Mouse (Mus musculus): ENCODE measurements around the gene Mettl23.

- TF ChIP-seq POLR2A (IDR thresholded peaks at IDR 0.05; ENCODE audit: borderline replicate concordance, extremely low read depth, insufficient read depth, insufficient read length, poor library complexity, severe bottlenecking) = no peak
- peak; percentile 30; the same call in 1 of the 2 replicates for TF ChIP-seq CTCF (IDR thresholded peaks at IDR 0.05; ENCODE audit: borderline replicate concordance, extremely low read depth, insufficient read depth, insufficient read length)
Measured at GRCm38 (mm10) chr11:116812793-116813529, 30.1 kb upstream of the Mettl23 start.
